Mouse (Mus musculus) heart, adult 2 months (tissue): ENCODE data around the gene Mcfd2.

Experiments
- CTCF ChIP-seq: fragments of 200-600 bp; IDR thresholded peaks from 2 replicates; pipeline ENCODE4 v1.8.1; 2022; ENCODE audit warnings: antibody characterized with exemption, mild to moderate bottlenecking, moderate library complexity
- EP300 ChIP-seq: fragments of 200-500 bp; IDR thresholded peaks from 2 replicates; pipeline ENCODE4 v1.6.1; 2011; ENCODE audit warnings: low read depth, low read length, control low read depth; ENCODE audit not compliant: insufficient read depth

DNA sequence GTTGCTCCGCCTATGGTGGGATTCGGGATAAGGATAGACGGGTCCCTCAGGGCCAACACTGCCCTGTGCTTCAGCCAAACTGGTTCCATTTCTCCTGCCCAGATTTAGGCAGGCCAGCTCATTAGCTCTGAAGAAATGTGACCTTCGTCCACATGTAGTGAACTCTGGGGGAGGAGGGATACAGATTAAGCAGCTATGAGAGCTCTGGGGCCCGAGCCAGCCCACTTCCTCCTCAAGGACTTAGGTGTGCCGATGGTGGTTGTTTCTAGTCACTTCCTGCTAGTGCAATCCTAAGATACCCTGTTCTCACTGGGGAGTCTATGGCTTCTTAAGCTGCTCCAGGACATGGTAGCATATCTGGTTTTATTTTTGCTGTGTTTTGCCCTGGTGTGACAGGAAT is 33.2 kb upstream of the Mcfd2 start:
- TF ChIP-seq EP300 (no peak), CTCF (no peak)
